Mouse (Mus musculus) E14TG2a.4 (cell line): ENCODE results near the gene Fthl17a.

Source experiments
- CTCF ChIP-seq: conservative IDR thresholded peaks from 2 replicates; pipeline ENCODE4 v1.5.1; 2014; ENCODE audit warnings: low read length
- NANOG ChIP-seq: IDR thresholded peaks from 2 replicates; pipeline ENCODE4 v1.6.1; 2014; ENCODE audit warnings: borderline replicate concordance, low read length, mixed read lengths
- POU5F1 ChIP-seq: IDR thresholded peaks from 2 replicates; pipeline ENCODE4 v1.6.1; 2014; ENCODE audit warnings: low read length, borderline replicate concordance

- TF ChIP-seq CTCF (no peak), POU5F1 (no peak), NANOG (no peak)
These were observed 69.1 kb downstream of the Fthl17a start for GRCm38 (mm10) chrX:85318576-85318975.
